Mouse (Mus musculus) CD4-positive, CD25-positive, alpha-beta regulatory T cell, adult 2 months (primary cell): ENCODE results near the gene Bcar1.

Source experiments
- DNase-seq: peaks from one replicate; pipeline ENCODE4 v3.0.0-alpha.2; 2012; ENCODE audit warnings: low read depth, low spot score

The Bcar1 gene

GRCm38 (mm10) chr8:111716603-111717487 is 26.8 kb downstream of the Bcar1 start:
- no peak for DNase-seq

GRCm38 (mm10) chr8:111715514-111715913 is 28.1 kb downstream of the Bcar1 start:
- DNase-seq, result no peak

- DNase-seq, result no peak
These were observed 29.3 kb downstream of the Bcar1 start for GRCm38 (mm10) chr8:111714295-111714694.

GRCm38 (mm10) chr8:111713817-111714216 is 29.8 kb downstream of the Bcar1 start:
- DNase-seq, result no peak

- DNase-seq, result no peak
These were observed 30.3 kb downstream of the Bcar1 start for GRCm38 (mm10) chr8:111713291-111713690.

- DNase-seq, result peak; percentile 80
These were observed 31.0 kb downstream of the Bcar1 start for GRCm38 (mm10) chr8:111712588-111712987.

GRCm38 (mm10) chr8:111712135-111712534 is 31.5 kb downstream of the Bcar1 start:
- no peak for DNase-seq

- no peak for DNase-seq
These were observed 32.7 kb downstream of the Bcar1 start for GRCm38 (mm10) chr8:111710777-111711485.

- DNase-seq, result no peak
These were observed 34.4 kb downstream of the Bcar1 start for GRCm38 (mm10) chr8:111709223-111709622.

- DNase-seq, result no peak
These were observed 35.3 kb downstream of the Bcar1 start for GRCm38 (mm10) chr8:111708265-111708664.

- no peak for DNase-seq
These were observed 37.9 kb downstream of the Bcar1 start for GRCm38 (mm10) chr8:111705699-111706098.

GRCm38 (mm10) chr8:111705222-111705621 is 38.4 kb downstream of the Bcar1 start:
- no peak for DNase-seq

- DNase-seq, result no peak
These were observed 39.0 kb downstream of the Bcar1 start for GRCm38 (mm10) chr8:111704585-111704984.

- no peak for DNase-seq
These were observed 42.2 kb downstream of the Bcar1 start for GRCm38 (mm10) chr8:111701380-111701779.

- DNase-seq, result no peak
These were observed 42.9 kb downstream of the Bcar1 start for GRCm38 (mm10) chr8:111700740-111701139.

- DNase-seq, result no peak
These were observed 43.4 kb downstream of the Bcar1 start for GRCm38 (mm10) chr8:111700201-111700600.

GRCm38 (mm10) chr8:111699035-111699434 is 44.6 kb downstream of the Bcar1 start:
- DNase-seq, result no peak

GRCm38 (mm10) chr8:111697655-111698054 is 46.0 kb downstream of the Bcar1 start:
- no peak for DNase-seq

- no peak for DNase-seq
These were observed 48.2 kb downstream of the Bcar1 start for GRCm38 (mm10) chr8:111695441-111695840.

GRCm38 (mm10) chr8:111693261-111693741 is 50.3 kb downstream of the Bcar1 start:
- DNase-seq, result no peak

GRCm38 (mm10) chr8:111690960-111691445 is 52.6 kb downstream of the Bcar1 start, which contains the start of gene Ctrb1:
Ctrb1 (minus strand) TSS chr8:111691010.
- no peak for DNase-seq

GRCm38 (mm10) chr8:111686881-111687280 is 56.7 kb downstream of the Bcar1 start:
- no peak for DNase-seq
